Mouse (Mus musculus) spleen, adult 10 weeks (tissue): ENCODE results near the gene Tnfrsf26. TPM values are rescaled to one million over a fixed set of nuclear protein-coding genes. Genes with fewer than 3 reads are reported as not detected.

Source experiments
- polyA plus RNA-seq: library from polyadenylated mRNA; stranded (reverse); fragments of 350-450 nt; fragmentation: Illumina TruSeq; extraction: RNeasy Lipid Tissue Mini Kit (QIAGEN cat#74804); gene quantifications from one replicate; pipeline ENCODE4 v1.2.3, GENCODE M21; 2015; ENCODE audit warnings: low replicate concordance; ENCODE audit not compliant: insufficient read depth

Tnfrsf26 gene
- 18.1 TPM for polyA plus RNA-seq

DNA sequence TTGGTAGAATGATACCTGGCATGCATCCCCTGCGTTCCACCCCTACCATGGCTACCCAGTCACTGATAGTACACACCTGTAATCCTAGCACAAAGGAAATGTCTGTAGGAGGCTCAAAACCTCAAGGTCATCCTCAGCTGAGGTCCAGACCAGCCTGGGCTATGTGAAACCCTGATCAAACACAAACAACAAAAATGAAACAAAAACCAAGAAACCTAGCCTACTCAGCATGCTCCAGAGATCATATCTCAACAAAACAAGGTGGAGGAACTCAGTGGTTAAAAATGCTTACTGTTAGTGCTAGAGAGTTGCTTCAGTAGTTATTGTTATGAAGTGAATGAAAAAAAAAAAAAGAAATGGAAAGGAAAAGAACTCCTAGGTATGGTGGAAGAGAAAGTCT is at the start of gene Tnfrsf26:
TSS of gene Tnfrsf26 (minus strand) at position 183 of the 400 bp plus-strand sequence.

GRCm38 (mm10) chr7:143649034-143649768 is 20.7 kb upstream of the Tnfrsf26 start, which contains the start of gene Tnfrsf22:
Gene Tnfrsf22, minus strand, starts transcription at chr7:143649661.

DNA sequence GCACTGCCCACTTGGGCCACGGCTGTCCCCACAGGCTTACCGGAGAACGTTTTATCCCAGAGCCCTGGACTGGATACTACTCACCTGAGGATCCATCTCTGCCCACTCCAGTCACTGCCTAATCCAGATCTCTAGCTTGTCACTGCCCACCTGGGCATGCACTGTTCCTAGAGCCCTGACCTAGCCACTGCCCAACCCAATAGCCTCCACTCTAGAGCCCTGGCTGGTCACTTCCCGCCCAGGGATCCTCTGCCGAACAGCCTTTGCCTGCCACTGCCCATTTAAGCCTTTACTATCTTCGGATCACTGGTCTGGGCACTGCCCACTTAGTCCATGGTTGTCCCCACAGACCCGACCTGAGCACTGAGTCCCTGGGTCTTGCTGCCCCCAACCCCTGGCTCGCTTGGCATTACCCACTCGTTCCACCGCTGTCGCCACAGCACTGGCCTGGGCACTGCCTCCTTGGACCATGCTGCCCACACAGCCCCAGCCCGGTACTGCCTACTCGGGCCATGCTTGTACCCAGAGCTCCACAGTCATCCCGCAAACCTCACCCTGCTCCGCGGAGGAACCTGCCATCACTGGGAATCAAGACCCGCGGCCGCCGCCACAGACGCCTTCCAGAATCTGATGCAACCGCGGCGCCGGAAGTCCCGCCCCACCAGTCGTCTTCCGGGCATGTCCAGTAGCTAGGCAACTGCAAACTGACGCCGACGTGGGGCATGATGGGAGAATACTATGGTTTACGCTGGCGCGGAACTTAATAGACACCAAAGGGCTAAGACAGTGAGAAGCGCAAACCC is 28.9 kb downstream of the Tnfrsf26 start, which contains the start of gene Cars:
TSS of gene Cars (minus strand) at position 663 of the 803 bp plus-strand sequence.

Other genes starting within 250 kb of the Tnfrsf26 start
- gene Cdkn1c, start 167.7 kb downstream of the Tnfrsf26 start, polyA plus RNA-seq = 3.0 TPM
- 0.19 TPM for gene Slc22a18, start 155.0 kb downstream of the Tnfrsf26 start, polyA plus RNA-seq
- not detected for gene Phlda2, start 125.6 kb downstream of the Tnfrsf26 start, polyA plus RNA-seq
- 166 TPM for gene Nap1l4, start 79.6 kb downstream of the Tnfrsf26 start, polyA plus RNA-seq
- 40.8 TPM for gene Cars, start 28.6 kb downstream of the Tnfrsf26 start, polyA plus RNA-seq
- 11.4 TPM for gene Tnfrsf22, start 20.9 kb upstream of the Tnfrsf26 start, polyA plus RNA-seq
- gene Tnfrsf23, start 57.1 kb upstream of the Tnfrsf26 start, polyA plus RNA-seq = 3.0 TPM
- 15.6 TPM for gene Osbpl5, start 128.3 kb upstream of the Tnfrsf26 start, polyA plus RNA-seq
- gene Mrgprg, start 138.3 kb upstream of the Tnfrsf26 start, polyA plus RNA-seq = not detected
- gene Mrgpre, start 155.8 kb upstream of the Tnfrsf26 start, polyA plus RNA-seq = 3.0 TPM
- gene Nadsyn1, start 194.1 kb upstream of the Tnfrsf26 start, polyA plus RNA-seq = 17.9 TPM
- 17.5 TPM for gene Dhcr7, start 194.4 kb upstream of the Tnfrsf26 start, polyA plus RNA-seq
- gene Gm498, start 238.1 kb upstream of the Tnfrsf26 start, polyA plus RNA-seq = not detected